Mouse (Mus musculus): ENCODE measurements at regions not wholly inside any gene's neighbourhood (a gene's known extent, or its start where the extent isn't known, plus 50 kb on each side); places are given as distances from the start of the nearest gene placed in this dataset.

GRCm38 (mm10) chr10:17129391-17130163, 593.4 kb upstream of the Cited2 start:
- TF ChIP-seq POLR2A (IDR thresholded peaks at IDR 0.05; ENCODE audit: borderline replicate concordance, control insufficient read depth, low read depth, low read length) (no peak), CTCF (IDR thresholded peaks at IDR 0.05; ENCODE audit: control insufficient read depth, insufficient read depth, low read length) (no peak)
- Histone ChIP-seq H3K4me1 (ENCODE audit: control insufficient read depth, insufficient read depth, low read length) (no peaks in the 10 kb centered on the region), H3K27ac (ENCODE audit: control insufficient read depth, insufficient read depth, low read depth, low read length, poor library complexity) (no peak overlapping the region), H3K4me3 (replicated peaks; ENCODE audit: control insufficient read depth, low read depth, low read length) (no peak overlapping the region)
- WGBS = 86% methylated on average over 4 of the region's 4 CpGs

- Histone ChIP-seq H3K4me3 (replicated peaks; ENCODE audit: control insufficient read depth, low read depth, low read length) (no peak overlapping the region), H3K27ac (ENCODE audit: control insufficient read depth, insufficient read depth, low read depth, low read length, poor library complexity) (no peak overlapping the region), H3K4me1 (ENCODE audit: control insufficient read depth, insufficient read depth, low read length) (no peaks in the 10 kb centered on the region)
- 90% methylated on average over 1 of the region's 1 CpGs for WGBS
- TF ChIP-seq CTCF (IDR thresholded peaks at IDR 0.05; ENCODE audit: control insufficient read depth, insufficient read depth, low read length) (no peak), POLR2A (IDR thresholded peaks at IDR 0.05; ENCODE audit: borderline replicate concordance, control insufficient read depth, low read depth, low read length) (no peak)
These were observed 592.4 kb upstream of the Cited2 start for GRCm38 (mm10) chr10:17130661-17131060.

GRCm38 (mm10) chr10:17131763-17132162, 591.3 kb upstream of the Cited2 start:
- 75% methylated on average over 4 of the region's 4 CpGs for WGBS
- Histone ChIP-seq H3K4me3 (replicated peaks; ENCODE audit: control insufficient read depth, low read depth, low read length) (no peak overlapping the region), H3K4me1 (ENCODE audit: control insufficient read depth, insufficient read depth, low read length) (no peaks in the 10 kb centered on the region), H3K27ac (ENCODE audit: control insufficient read depth, insufficient read depth, low read depth, low read length, poor library complexity) (no peak overlapping the region)
- TF ChIP-seq POLR2A (IDR thresholded peaks at IDR 0.05; ENCODE audit: borderline replicate concordance, control insufficient read depth, low read depth, low read length) = no peak
- no peak for TF ChIP-seq CTCF (IDR thresholded peaks at IDR 0.05; ENCODE audit: control insufficient read depth, insufficient read depth, low read length)

GRCm38 (mm10) chr10:17175385-17175784, 547.6 kb upstream of the Cited2 start:
- H3K27ac ChIP-seq (ENCODE audit: control insufficient read depth, insufficient read depth, low read depth, low read length, poor library complexity) = no peak overlapping the region
- TF ChIP-seq CTCF (IDR thresholded peaks at IDR 0.05; ENCODE audit: control insufficient read depth, insufficient read depth, low read length) (no peak), POLR2A (IDR thresholded peaks at IDR 0.05; ENCODE audit: borderline replicate concordance, control insufficient read depth, low read depth, low read length) (no peak)
- no peaks in the 10 kb centered on the region for H3K4me1 ChIP-seq (ENCODE audit: control insufficient read depth, insufficient read depth, low read length)
- H3K4me3 ChIP-seq (replicated peaks; ENCODE audit: control insufficient read depth, low read depth, low read length) = no peak overlapping the region
- 73% methylated on average over 3 of the region's 3 CpGs for WGBS

DNA sequence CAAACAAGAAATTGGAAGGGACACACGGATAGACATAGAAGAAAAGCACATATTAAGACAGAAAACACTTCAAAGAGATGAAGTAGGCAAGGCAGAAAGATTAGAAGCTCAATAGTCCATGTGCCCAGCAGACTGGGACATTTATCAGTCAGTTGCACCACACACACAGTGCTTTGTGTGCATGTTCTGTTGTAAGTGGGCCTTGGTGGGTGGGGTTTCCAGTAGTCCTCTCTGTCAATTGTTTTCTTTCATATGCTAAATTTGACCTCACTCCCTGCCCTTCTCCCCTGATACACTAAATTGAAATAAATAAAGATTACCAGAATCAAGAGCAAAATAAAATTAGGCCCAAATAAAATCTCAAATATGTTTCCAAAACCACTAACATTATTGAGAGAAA, 546.0 kb upstream of the Cited2 start:
- no peak overlapping the region for H3K4me3 ChIP-seq (replicated peaks; ENCODE audit: control insufficient read depth, low read depth, low read length)
- H3K4me1 ChIP-seq (ENCODE audit: control insufficient read depth, insufficient read depth, low read length) = no peaks in the 10 kb centered on the region
- WGBS = 77% methylated on average over 1 of the region's 1 CpGs
- H3K27ac ChIP-seq (ENCODE audit: control insufficient read depth, insufficient read depth, low read depth, low read length, poor library complexity) = no peak overlapping the region
- no peak for TF ChIP-seq CTCF (IDR thresholded peaks at IDR 0.05; ENCODE audit: control insufficient read depth, insufficient read depth, low read length)
- no peak for TF ChIP-seq POLR2A (IDR thresholded peaks at IDR 0.05; ENCODE audit: borderline replicate concordance, control insufficient read depth, low read depth, low read length)

- Histone ChIP-seq H3K4me3 (replicated peaks; ENCODE audit: control insufficient read depth, low read depth, low read length) (no peak overlapping the region), H3K4me1 (ENCODE audit: control insufficient read depth, insufficient read depth, low read length) (no peaks in the 10 kb centered on the region), H3K27ac (ENCODE audit: control insufficient read depth, insufficient read depth, low read depth, low read length, poor library complexity) (no peak overlapping the region)
- TF ChIP-seq POLR2A (IDR thresholded peaks at IDR 0.05; ENCODE audit: borderline replicate concordance, control insufficient read depth, low read depth, low read length) (no peak), CTCF (IDR thresholded peaks at IDR 0.05; ENCODE audit: control insufficient read depth, insufficient read depth, low read length) (no peak)
- WGBS = 42% methylated on average over 4 of the region's 4 CpGs
These were observed 545.3 kb upstream of the Cited2 start for GRCm38 (mm10) chr10:17177503-17178278.

- Histone ChIP-seq H3K4me3 (replicated peaks; ENCODE audit: control insufficient read depth, low read depth, low read length) (no peak overlapping the region), H3K4me1 (ENCODE audit: control insufficient read depth, insufficient read depth, low read length) (no peaks in the 10 kb centered on the region), H3K27ac (ENCODE audit: control insufficient read depth, insufficient read depth, low read depth, low read length, poor library complexity) (no peak overlapping the region)
- no peak for TF ChIP-seq CTCF (IDR thresholded peaks at IDR 0.05; ENCODE audit: control insufficient read depth, insufficient read depth, low read length)
- TF ChIP-seq POLR2A (IDR thresholded peaks at IDR 0.05; ENCODE audit: borderline replicate concordance, control insufficient read depth, low read depth, low read length) = no peak
These were observed 544.4 kb upstream of the Cited2 start for GRCm38 (mm10) chr10:17178627-17179026.

DNA sequence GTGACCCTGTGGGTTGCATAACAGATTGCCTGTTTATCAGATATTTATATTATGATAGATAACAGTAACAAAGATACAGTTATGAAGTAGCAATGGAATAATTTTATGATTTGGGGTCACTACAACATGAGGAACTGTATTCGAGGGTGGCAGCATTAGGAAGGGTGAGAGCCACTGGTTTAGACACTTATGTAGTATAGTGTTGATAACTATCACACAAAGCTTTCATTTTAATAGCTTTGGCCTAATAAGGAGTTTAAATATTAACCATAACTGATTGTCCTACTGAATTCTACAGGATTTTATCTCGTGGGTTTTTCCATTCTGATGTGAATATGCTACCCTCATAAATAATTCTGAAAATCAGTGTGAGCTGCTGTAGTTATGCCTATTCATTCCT, 538.6 kb upstream of the Cited2 start:
- no peaks in the 10 kb centered on the region for H3K4me1 ChIP-seq (ENCODE audit: control insufficient read depth, insufficient read depth, low read length)
- 66% methylated on average over 2 of the region's 2 CpGs for WGBS
- no peak overlapping the region for H3K4me3 ChIP-seq (replicated peaks; ENCODE audit: control insufficient read depth, low read depth, low read length)
- TF ChIP-seq POLR2A (IDR thresholded peaks at IDR 0.05; ENCODE audit: borderline replicate concordance, control insufficient read depth, low read depth, low read length) (no peak), CTCF (IDR thresholded peaks at IDR 0.05; ENCODE audit: control insufficient read depth, insufficient read depth, low read length) (no peak)
- H3K27ac ChIP-seq (ENCODE audit: control insufficient read depth, insufficient read depth, low read depth, low read length, poor library complexity) = no peak overlapping the region

Measured in bone marrow, adult 2 months (tissue).